Mouse (Mus musculus) liver, postnatal 0 days (tissue): ENCODE measurements at regions not wholly inside any gene's neighbourhood (a gene's known extent, or its start where the extent isn't known, plus 50 kb on each side); places are given as distances from the start of the nearest gene placed in this dataset.

Experiments used
- ATAC-seq: fragments of 200-750 bp; cut with Nextera tagmentation; 2 replicates; pipeline ENCODE4 v1.8.0; 2017; ENCODE audit warnings: mild to moderate bottlenecking, moderate library complexity
- DNase-seq: peaks from one replicate; pipeline ENCODE4 v3.0.0-alpha.2; 2016
- H3K27ac ChIP-seq: fragments of 300-500 bp; sonication (generic); 2 replicates; pipeline ENCODE4 v1.5.1; 2014; ENCODE audit warnings: antibody characterized with exemption, moderate library complexity, mild to moderate bottlenecking, low read depth
- H3K27me3 ChIP-seq: fragments of 300-500 bp; sonication (generic); 2 replicates; pipeline ENCODE4 v1.6.1; 2014; ENCODE audit warnings: low read length, control low read depth, mixed read lengths; ENCODE audit not compliant: insufficient read depth
- H3K36me3 ChIP-seq: fragments of 300-500 bp; sonication (generic); replicated peaks from 2 replicates; pipeline ENCODE4 v1.6.1; 2014; ENCODE audit warnings: mild to moderate bottlenecking, control low read depth, low read length, moderate library complexity, mixed read lengths; ENCODE audit not compliant: insufficient read depth
- H3K4me1 ChIP-seq: fragments of 300-500 bp; sonication (generic); 2 replicates; pipeline ENCODE4 v1.6.1; 2014; ENCODE audit warnings: antibody characterized with exemption, mild to moderate bottlenecking, control low read depth; ENCODE audit not compliant: insufficient read depth
- H3K4me2 ChIP-seq: fragments of 300-500 bp; sonication (generic); 2 replicates; pipeline ENCODE4 v1.6.1; 2014; ENCODE audit warnings: low read depth, mild to moderate bottlenecking, low read length, moderate library complexity, mixed read lengths
- H3K4me3 ChIP-seq: fragments of 300-500 bp; sonication (generic); 2 replicates; pipeline ENCODE4 v1.5.1; 2014; ENCODE audit warnings: low read depth, low read length
- H3K9ac ChIP-seq: fragments of 300-500 bp; sonication (generic); replicated peaks from 2 replicates; pipeline ENCODE4 v1.6.1; 2014; ENCODE audit warnings: mild to moderate bottlenecking, moderate library complexity
- H3K9me3 ChIP-seq: fragments of 300-500 bp; sonication (generic); 2 replicates; pipeline ENCODE4 v1.6.1; 2016; ENCODE audit warnings: mild to moderate bottlenecking, control low read depth, low read length, mixed read lengths
- CTCF ChIP-seq: sonication (generic); IDR thresholded peaks from 2 replicates; pipeline ENCODE4 v1.5.1; 2016; ENCODE audit warnings: antibody characterized with exemption, low read depth
- EP300 ChIP-seq: IDR thresholded peaks from 2 replicates; pipeline ENCODE4 v1.6.1; 2016; ENCODE audit warnings: antibody characterized with exemption, low read depth, mild to moderate bottlenecking
- WGBS: fragments of 180-500 bp; shearing (Covaris S2); extraction: QIAGEN DNeasy Blood & Tissue Kit; methylation state at CpG from one replicate; pipeline ENCODE4 v1.1.7; 2014; ENCODE audit not compliant: insufficient replicate concordance; 5-methylcytosine and 5-hydroxymethylcytosine counted together

DNA sequence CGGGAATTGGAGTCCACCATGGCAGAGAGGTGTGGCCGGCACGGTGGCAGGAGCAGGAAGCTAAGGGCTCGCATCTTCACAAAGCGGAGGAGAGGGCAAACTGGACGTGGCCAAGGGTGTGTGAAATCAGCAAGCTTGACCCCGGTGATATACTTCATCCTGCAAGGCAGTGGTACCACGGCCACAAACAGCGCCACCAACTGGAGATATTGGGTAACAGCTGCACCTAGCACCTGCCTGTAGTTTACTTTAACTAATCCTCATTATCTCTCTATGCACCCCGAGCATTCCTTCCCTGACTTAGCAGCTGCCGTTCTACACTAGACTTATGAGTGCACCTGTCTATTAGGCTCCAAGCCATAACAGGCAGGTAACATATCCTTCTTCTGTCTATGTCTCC is 251.6 kb downstream of the Suds3 start:
- 78% methylated on average over 11 of the region's 11 CpGs for WGBS
- Histone ChIP-seq H3K4me1 (no peaks in the 10 kb centered on the region), H3K9me3 (peaks cover 11% of the 10 kb centered on the region)

GRCm38 (mm10) chr5:116852691-116853090 is 261.1 kb upstream of the Srrm4 start:
- ATAC-seq (no peak), DNase-seq (no peak)
- H3K4me1 ChIP-seq: no peaks in the 10 kb centered on the region
- H3K9ac ChIP-seq: no peak overlapping the region
- TF ChIP-seq CTCF (no peak), EP300 (no peak)
- 82% methylated on average over 7 of the region's 7 CpGs for WGBS
- no peak overlapping the region for H3K4me3 ChIP-seq
- H3K36me3 ChIP-seq: no peaks in the 10 kb centered on the region
- no peak overlapping the region for H3K27ac ChIP-seq
- H3K4me2 ChIP-seq: no peak overlapping the region
- H3K9me3 ChIP-seq: no peaks in the 10 kb centered on the region; the same call in 1 of the 2 replicates
- H3K27me3 ChIP-seq: no peaks in the 10 kb centered on the region

More for the DNA sequence above, 251.6 kb downstream of the Suds3 start:
- Histone ChIP-seq H3K4me2 (no peak overlapping the region), H3K9ac (no peak overlapping the region), H3K4me3 (no peak overlapping the region), H3K27me3 (no peaks in the 10 kb centered on the region), H3K27ac (no peak overlapping the region), H3K36me3 (no peaks in the 10 kb centered on the region)
- TF ChIP-seq CTCF (no peak), EP300 (no peak)
- no peak for DNase-seq
- ATAC-seq: no peak

GRCm38 (mm10) chr5:116831874-116832273 is 240.3 kb upstream of the Srrm4 start:
- WGBS: 59% methylated on average over 3 of the region's 3 CpGs
- peaks cover 4% of the 10 kb centered on the region; the same call in 1 of the 2 replicates for H3K9me3 ChIP-seq

DNA sequence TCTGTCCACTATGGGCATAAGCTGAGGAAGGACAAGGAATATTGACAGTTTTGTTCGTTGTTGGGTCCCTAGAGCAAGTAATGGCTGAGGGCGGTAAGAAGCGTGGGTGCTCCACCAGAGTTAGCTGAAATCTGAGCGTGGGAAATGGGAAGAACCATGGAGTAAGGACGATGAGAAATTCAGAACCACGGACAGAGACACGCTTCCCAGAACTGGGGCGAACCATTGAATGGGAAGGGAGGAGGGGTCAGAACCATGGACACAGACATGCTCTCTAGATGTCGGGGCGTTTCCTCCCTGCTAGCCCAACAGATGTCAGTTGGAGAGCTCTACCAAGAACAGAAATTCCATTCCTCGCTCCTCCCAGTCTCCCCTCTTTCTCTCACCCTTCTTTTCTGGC is 238.2 kb upstream of the Srrm4 start:
- ATAC-seq: no peak
- WGBS: 15% methylated on average over 11 of the region's 11 CpGs
- Histone ChIP-seq H3K27ac (no peak overlapping the region), H3K9ac (no peak overlapping the region), H3K9me3 (peaks cover 4% of the 10 kb centered on the region; the same call in 1 of the 2 replicates), H3K36me3 (no peaks in the 10 kb centered on the region), H3K27me3 (no peaks in the 10 kb centered on the region), H3K4me1 (no peaks in the 10 kb centered on the region), H3K4me3 (no peak overlapping the region), H3K4me2 (no peak overlapping the region)
- TF ChIP-seq CTCF: no peak
- no peak for TF ChIP-seq EP300
- no peak for DNase-seq

More at GRCm38 (mm10) chr5:116831874-116832273, 240.3 kb upstream of the Srrm4 start:
- Histone ChIP-seq H3K4me3 (no peak overlapping the region), H3K27ac (no peak overlapping the region), H3K4me1 (no peaks in the 10 kb centered on the region), H3K9ac (no peak overlapping the region), H3K27me3 (no peaks in the 10 kb centered on the region), H3K36me3 (no peaks in the 10 kb centered on the region), H3K4me2 (no peak overlapping the region)
- TF ChIP-seq EP300: no peak
- no peak for TF ChIP-seq CTCF
- DNase-seq: no peak
- ATAC-seq: no peak

GRCm38 (mm10) chr5:116823260-116823659 is 231.6 kb upstream of the Srrm4 start:
- no peak overlapping the region for H3K4me2 ChIP-seq
- no peak overlapping the region for H3K9ac ChIP-seq
- no peaks in the 10 kb centered on the region for H3K27me3 ChIP-seq
- H3K9me3 ChIP-seq: no peaks in the 10 kb centered on the region
- no peak for TF ChIP-seq CTCF
- no peak for TF ChIP-seq EP300
- ATAC-seq (no peak), DNase-seq (no peak)
- 71% methylated on average over 3 of the region's 3 CpGs for WGBS
- H3K4me1 ChIP-seq: no peaks in the 10 kb centered on the region
- H3K27ac ChIP-seq: no peak overlapping the region
- no peak overlapping the region for H3K4me3 ChIP-seq
- no peaks in the 10 kb centered on the region for H3K36me3 ChIP-seq

- H3K4me1 ChIP-seq: no peaks in the 10 kb centered on the region
- H3K4me2 ChIP-seq: no peak overlapping the region
- TF ChIP-seq EP300 (no peak), CTCF (no peak)
- 30% methylated on average over 14 of the region's 14 CpGs for WGBS
- no peak overlapping the region for H3K4me3 ChIP-seq
- no peak overlapping the region for H3K27ac ChIP-seq
- H3K27me3 ChIP-seq: no peaks in the 10 kb centered on the region
- no peaks in the 10 kb centered on the region for H3K36me3 ChIP-seq
- H3K9ac ChIP-seq: no peak overlapping the region
- no peaks in the 10 kb centered on the region for H3K9me3 ChIP-seq
- no peak for ATAC-seq
- no peak for DNase-seq
Measured at GRCm38 (mm10) chr5:116822141-116822540, 230.5 kb upstream of the Srrm4 start.

DNA sequence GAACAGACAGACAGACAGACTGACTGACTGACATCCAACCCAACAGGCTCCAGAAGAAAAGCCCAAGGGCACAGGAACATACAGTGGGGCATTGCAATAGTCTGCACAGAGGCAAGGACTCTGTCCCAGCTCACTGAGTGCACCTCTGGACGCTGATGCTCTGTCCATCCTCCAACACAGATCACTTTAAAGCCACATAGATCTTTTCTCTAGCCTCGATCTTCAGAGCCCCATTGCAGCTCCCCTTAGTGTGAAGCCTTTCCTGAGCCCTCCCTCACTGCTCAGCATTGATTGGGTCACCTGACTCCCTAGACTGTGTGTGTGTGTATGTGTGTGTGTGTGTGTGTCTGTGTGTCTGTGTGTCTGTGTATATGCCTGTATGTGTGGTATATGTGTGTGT is 218.2 kb upstream of the Srrm4 start:
- no peaks in the 10 kb centered on the region for H3K36me3 ChIP-seq

More for the DNA sequence above, 218.2 kb upstream of the Srrm4 start:
- WGBS: 48% methylated on average over 2 of the region's 2 CpGs
- Histone ChIP-seq H3K27ac (no peak overlapping the region), H3K9ac (no peak overlapping the region), H3K9me3 (0 out of 2 replicates have a peak, but pooled peaks cover 3% of the 10 kb centered on the region), H3K4me2 (no peak overlapping the region), H3K4me3 (no peak overlapping the region), H3K27me3 (no peaks in the 10 kb centered on the region), H3K4me1 (no peaks in the 10 kb centered on the region)
- ATAC-seq: no peak
- DNase-seq: no peak
- TF ChIP-seq EP300 (no peak), CTCF (no peak)
